Mouse (Mus musculus): Measurements from ENCODE around the gene Thsd7a.

The Thsd7a gene

GRCm38 (mm10) chr6:12693239-12693638 is 56.0 kb downstream of the Thsd7a start:
- DNase-seq (ENCODE audit: low spot score) = no peak

- peak; percentile 10 for DNase-seq (ENCODE audit: low spot score)
Observed at GRCm38 (mm10) chr6:12649633-12650032, 99.6 kb downstream of the Thsd7a start.

- peak; percentile 59 for DNase-seq (ENCODE audit: low spot score)
Observed at GRCm38 (mm10) chr6:12628637-12629246, 120.5 kb downstream of the Thsd7a start.

- DNase-seq (ENCODE audit: low spot score) = no peak
Observed at GRCm38 (mm10) chr6:12606638-12607246, 142.5 kb downstream of the Thsd7a start.

- DNase-seq (ENCODE audit: low spot score) = peak; percentile 35
Observed at GRCm38 (mm10) chr6:12602927-12603326, 146.3 kb downstream of the Thsd7a start.

- no peak for DNase-seq (ENCODE audit: low spot score)
Observed at GRCm38 (mm10) chr6:12602161-12602560, 147.0 kb downstream of the Thsd7a start.

- no peak for DNase-seq (ENCODE audit: low spot score)
Observed at GRCm38 (mm10) chr6:12584456-12584855, 164.8 kb downstream of the Thsd7a start.

GRCm38 (mm10) chr6:12581143-12581542 is 168.1 kb downstream of the Thsd7a start:
- DNase-seq (ENCODE audit: low spot score) = no peak

GRCm38 (mm10) chr6:12575619-12576216 is 173.5 kb downstream of the Thsd7a start:
- DNase-seq (ENCODE audit: low spot score) = no peak

GRCm38 (mm10) chr6:12572202-12572601 is 177.0 kb downstream of the Thsd7a start:
- no peak for DNase-seq (ENCODE audit: low spot score)

GRCm38 (mm10) chr6:12565136-12565535 is 184.1 kb downstream of the Thsd7a start:
- DNase-seq (ENCODE audit: low spot score) = no peak

GRCm38 (mm10) chr6:12562336-12562735 is 186.9 kb downstream of the Thsd7a start:
- no peak for DNase-seq (ENCODE audit: low spot score)

- DNase-seq (ENCODE audit: low spot score) = peak; percentile 77
Observed at GRCm38 (mm10) chr6:12560500-12560899, 188.7 kb downstream of the Thsd7a start.

- DNase-seq (ENCODE audit: low spot score) = no peak
Observed at GRCm38 (mm10) chr6:12555114-12556099, 193.8 kb downstream of the Thsd7a start.

GRCm38 (mm10) chr6:12551176-12551575 is 198.0 kb downstream of the Thsd7a start:
- no peak for DNase-seq (ENCODE audit: low spot score)

GRCm38 (mm10) chr6:12550054-12550655 is 199.1 kb downstream of the Thsd7a start:
- no peak for DNase-seq (ENCODE audit: low spot score)

- peak; percentile 21 for DNase-seq (ENCODE audit: low spot score)
Observed at GRCm38 (mm10) chr6:12544096-12544495, 205.1 kb downstream of the Thsd7a start.

GRCm38 (mm10) chr6:12542496-12542895 is 206.7 kb downstream of the Thsd7a start:
- no peak for DNase-seq (ENCODE audit: low spot score)

- DNase-seq (ENCODE audit: low spot score) = peak; percentile 66
Observed at GRCm38 (mm10) chr6:12519121-12519520, 230.1 kb downstream of the Thsd7a start.

- no peak for DNase-seq (ENCODE audit: low spot score)
Observed at GRCm38 (mm10) chr6:12518283-12518903, 230.8 kb downstream of the Thsd7a start.

GRCm38 (mm10) chr6:12517726-12518125 is 231.5 kb downstream of the Thsd7a start:
- no peak for DNase-seq (ENCODE audit: low spot score)

Measured in retina, embryonic 14.5 days (tissue).